Mouse (Mus musculus) heart, postnatal 10 days (tissue): Measurements from ENCODE around the gene Gtdc1. TPM values are rescaled to one million over a fixed set of nuclear protein-coding genes. Genes with fewer than 3 reads are reported as not detected.

Experiments
- DNase-seq, 2 experiments: peaks; one replicate each; pipeline ENCODE4 v3.0.0; 2021
- intact Hi-C: fragments of 180-260 bp; cut with DNase I; formaldehyde crosslinking; loops from one replicate; pipeline ENCODE4 v1.15.1; 2025
- total RNA-seq, 2 experiments: library from RNA; stranded (reverse); gene quantifications; 2 replicates each; pipeline ENCODE4 v1.2.3; 2021

The Gtdc1 gene
- total RNA-seq, 2 experiments from 2014 or later = 26.8 to 27.1 TPM

DNA sequence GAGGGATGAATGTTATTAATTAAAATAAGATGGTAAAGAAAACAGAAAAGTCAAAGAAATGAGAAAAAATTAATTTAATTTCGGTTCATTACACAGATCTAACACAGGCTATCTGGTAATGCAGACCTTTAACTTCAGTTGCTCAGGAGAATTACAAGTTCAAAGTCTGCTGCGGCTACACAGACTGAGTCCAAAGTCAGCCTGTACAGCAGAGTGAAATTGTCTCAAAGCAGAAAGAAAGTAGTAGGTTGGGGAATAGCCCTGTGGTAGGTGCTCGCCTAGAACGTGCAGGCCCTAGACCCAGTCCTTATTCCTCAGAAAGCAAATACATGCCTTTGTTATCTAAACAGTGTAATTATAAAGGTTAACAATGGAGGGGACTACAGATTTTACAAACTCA is 135.6 kb downstream of the Gtdc1 start:
- intact Hi-C loops = no loop called here
- DNase-seq = no peak

- no peak for DNase-seq
- intact Hi-C loops = no loop called here
These were observed 136.3 kb downstream of the Gtdc1 start for GRCm38 (mm10) chr2:44791134-44791533.

DNA sequence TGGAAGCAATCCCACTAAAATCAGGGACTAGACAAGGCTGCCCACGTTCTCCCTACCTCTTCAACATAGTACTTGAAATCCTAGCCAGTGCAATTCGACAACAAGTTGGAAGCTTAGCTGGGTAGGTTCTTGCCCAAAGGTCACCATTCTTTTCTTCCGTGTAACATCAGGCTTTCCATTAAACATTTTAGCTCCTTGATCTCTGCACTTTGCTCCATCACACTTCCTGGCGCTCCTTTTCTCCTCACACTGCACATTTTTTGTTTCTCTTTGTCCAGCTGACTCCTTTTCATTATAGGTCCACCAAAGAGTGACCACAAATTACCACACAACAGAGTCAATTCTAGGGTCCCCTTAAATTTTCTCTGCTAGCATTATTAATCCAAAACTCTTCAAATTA is 144.7 kb downstream of the Gtdc1 start:
- intact Hi-C loops = no loop called here
- DNase-seq = no peak

DNA sequence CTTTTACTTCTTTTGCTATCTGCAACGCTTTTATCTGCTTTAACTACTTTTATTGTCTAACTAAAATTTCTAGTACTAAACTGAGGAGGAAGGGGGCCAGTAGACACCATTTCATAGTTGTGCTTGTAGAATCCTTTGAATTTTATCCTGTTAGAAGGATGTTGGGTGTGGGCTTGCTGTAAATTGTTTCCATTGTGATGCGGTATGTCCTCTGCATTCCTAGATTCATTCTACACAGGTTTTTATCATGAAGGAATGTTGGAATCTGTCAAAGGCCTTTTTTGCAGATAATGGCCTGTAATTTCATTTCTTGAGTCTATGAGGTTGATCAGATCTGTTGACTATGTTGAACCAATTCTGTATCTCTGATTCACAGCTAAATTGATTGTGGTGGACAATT is 146.5 kb downstream of the Gtdc1 start:
- intact Hi-C loops = no loop called here
- no peak for DNase-seq

- intact Hi-C loops = no loop called here
- no peak for DNase-seq
These were observed 163.6 kb downstream of the Gtdc1 start for GRCm38 (mm10) chr2:44763898-44764297.

DNA sequence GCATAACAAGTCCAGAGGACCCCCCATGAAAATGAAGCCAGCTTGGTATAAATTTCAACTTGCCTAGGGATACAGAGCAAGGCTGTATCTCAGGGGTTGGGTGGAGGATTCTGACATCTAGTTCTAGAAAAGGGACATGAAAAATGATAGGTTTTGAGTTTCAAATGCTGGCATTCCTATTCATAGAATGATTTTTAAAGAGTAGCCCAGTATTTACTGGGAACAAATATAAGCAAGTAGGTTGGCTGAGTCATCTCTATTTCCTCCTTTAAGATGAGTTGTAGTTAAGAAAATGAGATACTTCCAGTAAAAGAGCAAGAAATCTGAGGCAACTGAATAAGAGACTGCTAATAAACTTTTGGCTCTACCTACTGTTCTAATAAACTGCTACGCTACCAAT is 190.8 kb downstream of the Gtdc1 start:
- intact Hi-C loops = no loop called here
- no peak for DNase-seq

GRCm38 (mm10) chr2:44721461-44721860 is 206.0 kb downstream of the Gtdc1 start:
- no peak for DNase-seq
- intact Hi-C loops = no loop called here

DNA sequence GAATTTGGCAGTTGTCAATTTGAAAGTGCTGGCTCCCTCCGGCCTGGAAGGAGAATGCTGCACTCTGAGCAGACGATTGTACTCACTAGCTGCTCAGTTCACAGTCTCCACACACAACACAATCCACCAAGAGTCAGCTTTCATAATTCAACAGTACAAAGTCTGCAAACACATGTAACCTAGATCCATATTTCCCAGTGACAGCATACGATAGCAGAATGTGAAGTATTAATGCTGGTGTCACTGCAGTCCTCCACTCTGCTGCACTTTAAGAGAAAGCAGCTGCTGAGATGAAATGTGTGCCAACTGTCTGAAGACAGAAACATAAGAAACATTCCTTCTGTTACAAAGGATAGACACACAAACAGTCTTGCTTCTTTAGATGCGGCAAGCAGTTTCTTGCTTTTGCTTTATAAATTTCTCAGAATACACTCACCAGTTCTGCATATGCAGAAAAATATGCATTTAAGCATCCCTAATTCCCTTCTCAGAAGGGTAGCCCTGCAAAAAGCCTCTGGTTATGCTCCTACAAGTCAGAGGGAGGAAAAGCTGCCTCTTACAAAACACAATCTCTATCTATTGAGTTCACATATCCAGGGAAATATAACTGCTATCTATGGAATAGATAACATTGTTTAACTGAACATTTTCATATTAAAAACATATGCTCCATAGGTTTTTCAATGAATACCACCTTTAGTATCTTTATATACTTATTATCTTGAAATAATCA is 221.4 kb downstream of the Gtdc1 start:
- DNase-seq = peak; percentile 50 to 57
- intact Hi-C loops = no loop called here

DNA sequence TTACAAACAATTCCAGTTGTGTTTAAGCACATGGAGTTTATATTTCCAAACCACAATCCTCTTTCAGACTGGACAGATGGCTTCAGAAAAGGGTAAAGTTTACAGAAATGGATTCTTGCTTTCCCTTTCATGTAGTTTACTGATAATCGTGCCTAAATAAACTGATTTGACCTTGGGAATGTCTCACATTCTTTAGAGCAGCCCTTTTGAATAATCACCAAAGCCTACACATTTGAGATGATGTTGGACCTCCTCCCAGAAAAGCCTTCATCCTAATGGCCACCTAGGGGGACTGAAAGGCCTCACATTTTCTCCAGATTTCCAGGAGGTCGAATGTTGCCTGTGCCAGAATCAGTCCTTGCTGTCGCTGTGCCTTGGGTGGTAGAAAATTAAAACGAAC is 227.2 kb downstream of the Gtdc1 start:
- DNase-seq = no peak
- intact Hi-C loops = no loop called here

- no peak for DNase-seq
- intact Hi-C loops = no loop called here
These were observed 231.0 kb downstream of the Gtdc1 start for GRCm38 (mm10) chr2:44696441-44696840.

- no peak for DNase-seq
- intact Hi-C loops = no loop called here
These were observed 233.6 kb downstream of the Gtdc1 start for GRCm38 (mm10) chr2:44693898-44694297.

GRCm38 (mm10) chr2:44664049-44664448 is 263.4 kb downstream of the Gtdc1 start:
- intact Hi-C loops = no loop called here
- no peak for DNase-seq

GRCm38 (mm10) chr2:44659870-44660269 is 267.6 kb downstream of the Gtdc1 start:
- no peak for DNase-seq
- intact Hi-C loops = no loop called here

GRCm38 (mm10) chr2:44659011-44659410 is 268.4 kb downstream of the Gtdc1 start:
- intact Hi-C loops = no loop called here
- no peak for DNase-seq

DNA sequence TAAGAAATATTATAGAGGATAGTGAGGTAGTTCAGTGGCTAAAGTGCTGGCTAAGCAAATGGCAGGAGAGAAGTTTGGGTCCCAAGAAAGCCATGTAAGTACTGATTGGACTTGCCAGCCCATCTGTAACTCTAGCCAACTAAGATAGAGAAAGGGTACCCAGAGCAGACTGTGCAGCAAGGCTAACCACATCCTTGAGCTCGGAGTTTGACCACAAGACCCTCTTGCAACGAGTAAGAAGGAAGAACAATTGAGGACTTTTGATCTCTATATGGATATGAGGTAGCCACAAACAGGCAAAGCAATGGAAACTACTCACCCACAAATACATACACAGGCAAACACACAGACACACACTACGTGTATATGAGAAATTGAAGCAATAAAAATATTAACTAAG is 278.9 kb downstream of the Gtdc1 start:
- intact Hi-C loops = no loop called here
- no peak for DNase-seq

DNA sequence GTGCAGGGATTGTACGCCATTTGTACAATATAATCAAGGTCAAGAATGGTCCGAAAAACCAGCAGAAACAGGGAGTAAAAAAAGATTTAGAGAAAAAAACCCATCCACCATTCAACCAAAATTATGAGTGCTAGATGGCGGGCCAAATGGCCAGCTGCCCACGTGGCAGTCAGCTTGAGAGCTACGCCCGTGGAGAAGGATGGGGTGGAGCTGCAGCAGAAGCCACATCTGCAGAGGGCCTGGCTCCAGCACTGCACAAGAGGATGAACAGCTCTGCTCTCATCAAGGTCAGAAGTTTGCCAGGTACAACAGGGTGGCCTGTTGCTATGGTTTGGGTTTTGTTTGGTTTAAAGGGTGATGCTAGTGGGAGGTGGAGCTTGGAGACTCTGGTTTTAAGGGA is 281.1 kb downstream of the Gtdc1 start:
- DNase-seq = no peak
- intact Hi-C loops = no loop called here

DNA sequence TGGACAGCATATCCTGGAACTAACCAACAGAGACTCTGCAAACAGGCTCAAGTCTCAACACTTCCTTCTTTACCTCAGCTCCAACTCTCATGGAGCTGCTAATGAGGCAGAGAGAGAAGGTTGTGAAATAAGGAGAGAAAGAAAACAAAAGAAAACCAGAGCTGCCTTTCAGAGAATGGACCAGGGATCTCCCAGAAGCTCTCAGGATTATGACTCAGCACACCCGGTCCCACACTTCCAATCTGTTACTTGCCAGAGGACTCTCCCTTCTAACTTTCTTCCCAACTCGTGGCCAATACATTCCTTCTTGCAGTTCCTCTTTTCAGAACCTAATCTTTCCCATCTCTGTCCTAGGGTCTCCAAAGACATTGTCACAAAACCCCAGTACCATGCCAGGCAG is 288.1 kb downstream of the Gtdc1 start:
- intact Hi-C loops = no loop called here
- DNase-seq = no peak

DNA sequence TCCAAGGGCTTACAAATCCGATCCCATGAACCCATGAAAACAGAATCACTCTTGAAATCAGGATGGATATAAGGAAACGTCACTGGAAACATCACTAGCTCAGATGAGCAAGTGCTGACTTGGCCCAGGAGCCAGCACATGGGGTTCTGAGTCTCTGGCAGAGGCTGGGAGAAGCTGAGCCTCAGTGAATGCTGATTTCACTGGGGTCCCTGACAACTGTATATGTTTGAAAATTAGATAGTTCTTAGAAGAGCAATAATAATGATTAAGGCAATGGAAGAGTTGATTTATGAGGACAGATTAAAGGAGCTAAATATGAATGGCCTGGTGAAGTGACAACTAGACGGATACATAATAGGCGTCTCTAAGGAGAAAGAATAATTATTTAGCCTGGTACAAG is 289.3 kb downstream of the Gtdc1 start:
- intact Hi-C loops = no loop called here
- DNase-seq = no peak

- intact Hi-C loops = no loop called here
- no peak for DNase-seq
These were observed 293.5 kb downstream of the Gtdc1 start for GRCm38 (mm10) chr2:44633971-44634370.

DNA sequence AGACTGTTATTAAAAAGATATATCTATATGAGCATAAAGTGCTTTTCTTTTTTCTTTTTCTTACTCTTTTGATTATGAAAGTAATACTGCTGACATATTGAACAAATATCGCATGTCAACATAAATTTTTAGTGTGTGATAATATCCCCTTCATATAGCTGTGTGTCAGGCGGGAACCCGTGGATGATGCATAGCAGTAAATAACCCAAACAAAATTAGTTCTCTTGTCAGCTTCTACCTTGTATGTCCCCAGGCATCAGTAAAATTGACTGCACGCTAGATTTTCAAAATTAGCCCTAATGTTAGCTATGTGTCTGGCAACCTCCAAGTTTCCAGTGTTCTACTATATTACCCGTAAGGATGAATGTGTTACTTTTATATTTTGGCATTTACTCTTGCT is 294.4 kb downstream of the Gtdc1 start:
- intact Hi-C loops = no loop called here
- no peak for DNase-seq

- intact Hi-C loops = no loop called here
- DNase-seq = no peak
These were observed 294.9 kb downstream of the Gtdc1 start for GRCm38 (mm10) chr2:44632584-44632983.

DNA sequence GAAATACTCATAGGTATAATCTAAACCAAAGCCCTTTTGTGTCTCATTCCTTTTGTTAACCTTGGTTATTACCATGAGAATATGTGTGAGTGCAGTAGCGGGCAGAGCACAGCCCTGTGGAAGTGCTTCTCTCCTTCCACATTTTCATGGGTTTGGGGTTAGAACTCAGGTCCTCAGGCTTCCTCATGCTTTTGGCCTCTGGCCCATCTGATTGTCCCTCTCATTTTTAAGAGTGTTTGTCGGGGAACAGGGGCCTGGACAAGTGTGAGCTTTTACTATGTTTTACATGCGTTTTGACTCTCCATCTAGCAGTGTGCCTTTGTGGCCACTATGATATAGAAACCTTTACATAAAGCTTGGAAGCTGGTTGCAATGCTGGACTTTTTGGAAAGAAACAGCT is 296.4 kb downstream of the Gtdc1 start:
- intact Hi-C loops = no loop called here
- DNase-seq = no peak

- intact Hi-C loops = no loop called here
These were observed 298.7 kb downstream of the Gtdc1 start for GRCm38 (mm10) chr2:44628778-44629177.

More at GRCm38 (mm10) chr2:44628778-44629177, 298.7 kb downstream of the Gtdc1 start:
- no peak for DNase-seq
